ENCODE assay signal across 23 mouse cellular contexts in the genomic region with DNA sequence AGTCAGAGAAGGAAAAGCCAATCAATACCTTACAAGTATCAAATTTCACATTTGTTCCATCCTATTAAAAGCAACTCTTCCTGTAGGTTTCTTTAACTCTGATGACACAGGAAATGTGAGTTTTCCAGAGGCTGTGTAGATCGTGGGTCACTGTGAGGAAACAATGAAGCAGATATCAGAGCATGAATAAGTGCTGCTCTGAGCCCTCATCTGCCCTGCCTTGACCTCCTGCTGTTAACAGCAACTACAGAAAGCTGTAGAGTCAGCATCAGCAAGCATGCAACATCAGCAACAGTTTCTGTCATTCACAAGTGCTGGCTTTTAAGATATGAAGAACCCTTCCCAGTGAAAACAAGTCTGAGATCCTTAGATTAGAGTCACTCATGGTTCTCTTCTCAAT.
"Had no signal": no experiment of that assay in that cellular context is flagged by ENCODE, and none has a peak within 500 bp of the region (broad histone marks: within the 10 kb centered on the region; RNA-seq: fewer than 3 reads in every experiment).

No protein-coding gene starts in this region.

- ATAC-seq: hindbrain, postnatal 0 days had no signal

- H3K9ac ChIP-seq: heart, embryonic 13.5 days; heart, embryonic 15.5 days; hindbrain, embryonic 13.5 days; hindbrain, embryonic 15.5 days; limb, embryonic 13.5 days; limb, embryonic 15.5 days; liver, embryonic 13.5 days had no signal

- H3K27me3 ChIP-seq: heart, embryonic 13.5 days; heart, embryonic 15.5 days; hindbrain, embryonic 13.5 days; limb, embryonic 13.5 days; limb, embryonic 15.5 days; liver, embryonic 13.5 days had no signal

- H3K4me1 ChIP-seq: heart, embryonic 13.5 days; heart, embryonic 15.5 days; limb, embryonic 15.5 days; liver, embryonic 13.5 days had no signal

- DNase-seq: gastrocnemius, postnatal 14 days; gastrocnemius, postnatal 36 days; heart, adult 11 months; heart, adult 2 months; heart, postnatal 14 days; heart, postnatal 36 days; kidney, adult 18-20 months; kidney, adult 8-10 months; kidney, postnatal 10 days; kidney, postnatal 25 days; kidney, postnatal 4 days; liver, embryonic 13.5 days had no signal

- H3K36me3 ChIP-seq: heart, embryonic 13.5 days; heart, embryonic 15.5 days; hindbrain, embryonic 13.5 days; hindbrain, embryonic 15.5 days; limb, embryonic 13.5 days; limb, embryonic 15.5 days; liver, embryonic 13.5 days had no signal

- H3K9me3 ChIP-seq: heart, embryonic 13.5 days; heart, embryonic 15.5 days; hindbrain, embryonic 13.5 days; hindbrain, embryonic 15.5 days; limb, embryonic 13.5 days; limb, embryonic 15.5 days; liver, embryonic 13.5 days had no signal

- H3K4me3 ChIP-seq: heart, adult 2 months; heart, embryonic 13.5 days; heart, embryonic 15.5 days; hindbrain, embryonic 13.5 days; hindbrain, embryonic 15.5 days; layer of hippocampus, adult 2 months; left cerebral cortex, adult 2 months; limb, embryonic 13.5 days; limb, embryonic 15.5 days; liver, embryonic 13.5 days had no signal

- H3K27ac ChIP-seq: heart, adult 2 months; heart, embryonic 13.5 days; heart, embryonic 15.5 days; hindbrain, embryonic 13.5 days; hindbrain, embryonic 15.5 days; hindbrain, postnatal 0 days; layer of hippocampus, adult 2 months; left cerebral cortex, adult 2 months; limb, embryonic 13.5 days; limb, embryonic 15.5 days; liver, embryonic 13.5 days had no signal

- H3K4me2 ChIP-seq: heart, embryonic 11.5 days; heart, embryonic 13.5 days; heart, embryonic 15.5 days; hindbrain, embryonic 13.5 days; hindbrain, embryonic 15.5 days; limb, embryonic 13.5 days; limb, embryonic 15.5 days; liver, embryonic 11.5 days; liver, embryonic 13.5 days had no signal
